Mouse (Mus musculus): ENCODE results near the gene Pitpnm1. TPM values are rescaled to one million over a fixed set of nuclear protein-coding genes. Genes with fewer than 3 reads are reported as not detected.
"Not testable (repeated sequence)": the region's sequence is repeated elsewhere in the genome, so short reads cannot be mapped to it uniquely, and the experiment has no call there.

Pitpnm1 gene
- polyA plus RNA-seq, 1 experiment from 2014 or later = 12.9 TPM

DNA sequence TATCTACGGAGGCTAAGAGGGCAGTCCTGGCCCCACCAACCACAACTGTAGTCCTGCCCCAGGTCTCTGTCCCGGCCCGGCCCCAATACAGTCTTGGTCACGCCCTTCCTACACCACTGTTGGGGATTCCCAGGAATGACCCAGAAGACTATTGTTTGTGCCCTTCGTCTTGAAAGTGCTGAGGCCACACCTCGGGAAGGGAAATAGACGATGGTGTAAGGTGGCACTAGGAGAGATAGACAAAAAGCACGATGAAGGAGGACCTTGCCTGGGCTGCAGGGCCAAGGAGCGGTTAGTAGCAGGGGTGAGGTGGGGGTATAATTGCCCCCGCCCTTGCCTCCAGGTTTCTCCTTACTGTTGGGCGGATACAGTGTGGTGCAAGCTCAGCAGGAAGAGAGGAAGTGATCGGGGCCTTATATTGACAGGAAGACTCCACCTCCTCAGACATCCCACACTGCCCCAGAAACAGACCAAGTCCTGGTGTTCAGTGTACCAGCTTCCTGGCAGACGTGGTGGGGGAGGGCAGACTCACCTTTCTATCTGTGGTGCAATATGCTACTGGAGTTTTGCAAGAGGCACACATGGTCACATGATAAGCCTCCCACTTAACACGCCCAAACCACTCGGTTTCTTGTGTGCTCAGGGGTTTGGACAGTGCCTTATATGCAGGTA, 40.6 kb upstream of the Pitpnm1 start, which contains the start of gene Gstp3:
Gstp3 (minus strand) TSS at position 501 of the 672 bp plus-strand sequence.
- H3K9me3 ChIP-seq = no peaks in the 10 kb centered on the region
- H3K4me1 ChIP-seq = no peaks in the 10 kb centered on the region
- no peak within 1 kb of the TSS for H3K4me3 ChIP-seq (replicated peaks)
- no peaks in the 10 kb centered on the region for H3K27me3 ChIP-seq (replicated peaks)
- no peak within 1 kb of the TSS for H3K4me2 ChIP-seq
- no peaks in the 10 kb centered on the region for H3K36me3 ChIP-seq
- H3K27ac ChIP-seq = no peak within 1 kb of the TSS
- WGBS = 62% methylated on average over 15 of the region's 15 CpGs
- peak; percentile 87 for ATAC-seq (ENCODE audit: insufficient read depth, low FRiP score, low read depth)
- H3K9ac ChIP-seq = no peak within 1 kb of the TSS

DNA sequence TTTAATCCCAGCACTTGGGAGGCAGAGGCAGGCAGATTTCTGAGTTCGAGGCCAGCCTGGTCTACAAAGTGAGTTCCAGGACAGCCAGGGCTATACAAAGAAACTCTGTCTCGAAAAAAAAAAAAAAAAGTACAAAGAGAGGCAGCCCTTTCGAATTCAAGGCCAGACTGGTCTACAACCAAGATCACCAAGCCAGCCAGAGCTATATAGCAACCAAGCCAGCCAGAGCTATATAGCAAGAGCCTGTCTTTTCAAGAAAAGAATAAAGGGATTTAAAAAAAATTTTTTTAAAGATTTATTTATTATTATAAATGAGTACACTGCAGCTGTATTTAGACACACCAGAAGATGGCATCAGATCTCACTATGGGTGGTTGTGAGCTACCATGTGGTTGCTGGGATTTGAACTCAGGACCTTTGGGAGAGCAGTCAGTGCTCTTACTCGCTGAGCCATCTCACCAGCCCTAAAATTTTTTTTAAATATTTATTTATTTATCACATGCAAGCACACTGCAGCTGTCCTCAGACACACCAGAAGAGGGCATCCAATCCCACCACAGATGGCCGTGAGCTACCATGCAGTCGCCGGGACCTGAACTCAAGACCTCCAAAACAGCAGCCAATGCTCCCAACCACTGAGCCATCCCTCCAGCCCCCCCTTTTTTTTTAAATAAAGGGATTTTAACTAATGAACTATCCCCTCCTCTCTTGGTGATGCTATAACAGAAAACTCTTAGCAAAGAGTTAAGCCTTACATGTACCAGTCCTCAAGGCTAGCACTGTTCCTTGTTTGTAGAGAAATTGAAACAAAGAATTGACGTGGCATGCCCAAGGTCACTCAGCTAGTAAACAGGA, 39.5 kb upstream of the Pitpnm1 start:
- not testable (repeated sequence) for H3K36me3 ChIP-seq; H3K27ac ChIP-seq; H3K9ac ChIP-seq; H3K9me3 ChIP-seq; H3K4me1 ChIP-seq; H3K4me3 ChIP-seq (replicated peaks); H3K4me2 ChIP-seq; ATAC-seq (ENCODE audit: insufficient read depth, low FRiP score, low read depth); H3K27me3 ChIP-seq (replicated peaks)
- WGBS = 85% methylated on average over 8 of the region's 8 CpGs

GRCm38 (mm10) chr19:4060899-4061465, 38.8 kb upstream of the Pitpnm1 start:
- no peaks in the 10 kb centered on the region for H3K4me1 ChIP-seq
- no peak overlapping the region for H3K27ac ChIP-seq
- no peak overlapping the region for H3K4me2 ChIP-seq
- ATAC-seq (ENCODE audit: insufficient read depth, low FRiP score, low read depth) = no peak
- H3K4me3 ChIP-seq (replicated peaks) = no peak overlapping the region
- 89% methylated on average over 6 of the region's 6 CpGs for WGBS
- H3K9me3 ChIP-seq = no peaks in the 10 kb centered on the region
- H3K9ac ChIP-seq = no peak overlapping the region
- no peaks in the 10 kb centered on the region for H3K36me3 ChIP-seq
- no peaks in the 10 kb centered on the region for H3K27me3 ChIP-seq (replicated peaks)

DNA sequence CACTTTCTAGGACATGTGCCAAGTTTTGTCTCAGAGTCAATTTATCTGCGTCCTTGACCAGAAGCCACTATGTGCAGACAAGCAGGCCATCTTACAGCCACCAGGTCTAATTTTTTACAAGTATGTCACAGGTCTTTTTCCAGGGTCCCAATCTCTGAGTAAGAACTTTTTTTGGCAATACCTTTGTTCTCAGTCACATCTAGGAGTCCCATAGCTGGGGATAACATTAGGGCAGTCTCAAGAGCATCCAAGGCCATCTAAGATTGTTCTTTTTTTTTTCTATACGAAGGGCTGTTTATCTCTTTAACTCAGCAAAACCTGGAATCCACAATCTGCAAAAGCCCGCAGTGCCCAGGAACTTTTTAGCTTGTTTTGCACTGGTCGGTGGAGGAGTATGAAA, 36.4 kb upstream of the Pitpnm1 start:
- not testable (repeated sequence) for H3K36me3 ChIP-seq; H3K9me3 ChIP-seq; H3K4me1 ChIP-seq; H3K27me3 ChIP-seq (replicated peaks); H3K9ac ChIP-seq; ATAC-seq (ENCODE audit: insufficient read depth, low FRiP score, low read depth); H3K4me3 ChIP-seq (replicated peaks); H3K27ac ChIP-seq; H3K4me2 ChIP-seq
- 43% methylated on average over 4 of the region's 4 CpGs for WGBS

GRCm38 (mm10) chr19:4064501-4064900, 35.3 kb upstream of the Pitpnm1 start:
- not testable (repeated sequence) for H3K4me2 ChIP-seq; H3K9me3 ChIP-seq; H3K9ac ChIP-seq; H3K4me3 ChIP-seq (replicated peaks); ATAC-seq (ENCODE audit: insufficient read depth, low FRiP score, low read depth); H3K27me3 ChIP-seq (replicated peaks); H3K36me3 ChIP-seq; H3K27ac ChIP-seq; H3K4me1 ChIP-seq
- WGBS = 2% methylated on average over 6 of the region's 11 CpGs

DNA sequence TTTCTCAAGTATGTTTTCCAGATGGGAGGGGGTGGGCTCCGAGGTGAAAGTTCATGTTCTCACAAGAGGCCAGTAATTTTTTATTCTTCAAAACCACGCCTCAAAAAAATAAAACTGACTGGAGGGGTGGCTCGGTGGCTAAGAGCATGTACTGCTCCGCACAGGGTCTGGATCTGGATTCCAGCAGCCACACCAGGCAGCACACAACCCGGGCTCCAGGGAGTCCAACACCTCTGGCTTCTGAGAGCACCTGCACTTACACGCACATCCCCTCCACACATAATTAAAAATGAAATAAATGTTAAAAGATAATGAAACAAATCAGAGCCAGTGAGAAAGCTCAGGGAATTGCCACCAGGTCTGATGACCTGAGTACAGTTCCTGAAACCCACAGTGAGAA, 33.5 kb upstream of the Pitpnm1 start:
- ATAC-seq (ENCODE audit: insufficient read depth, low FRiP score, low read depth) = no peak
- Histone ChIP-seq H3K4me2 (no peak overlapping the region), H3K27ac (no peak overlapping the region), H3K27me3 (replicated peaks) (no peaks in the 10 kb centered on the region), H3K9me3 (no peaks in the 10 kb centered on the region), H3K4me1 (0 out of 2 replicates have a peak, but pooled peaks cover 2% of the 10 kb centered on the region), H3K4me3 (replicated peaks) (no peak overlapping the region), H3K36me3 (no peaks in the 10 kb centered on the region), H3K9ac (no peak overlapping the region)
- WGBS = 75% methylated on average over 6 of the region's 6 CpGs

DNA sequence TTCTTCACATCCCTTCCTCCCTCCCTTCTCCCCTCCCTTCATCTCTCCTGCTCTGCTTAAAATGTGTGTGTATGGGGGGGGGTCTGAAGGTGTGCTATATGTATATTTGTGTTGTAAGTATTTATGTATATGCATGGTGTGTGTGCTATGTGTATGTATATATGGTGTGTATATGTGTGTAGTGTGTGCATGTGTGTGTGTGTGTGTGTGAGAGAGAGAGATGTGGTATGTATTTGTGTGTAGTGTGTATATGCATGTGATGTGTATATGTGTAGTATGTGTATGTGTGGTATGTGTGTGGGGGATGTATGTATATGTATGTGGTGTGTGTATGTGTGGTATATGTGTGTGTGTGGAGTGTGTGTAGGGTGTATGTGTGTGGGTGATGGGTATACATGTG, 32.9 kb upstream of the Pitpnm1 start:
- Histone ChIP-seq H3K27me3 (replicated peaks) (no peaks in the 10 kb centered on the region), H3K9ac (no peak overlapping the region), H3K9me3 (no peaks in the 10 kb centered on the region), H3K36me3 (no peaks in the 10 kb centered on the region), H3K4me1 (0 out of 2 replicates have a peak, but pooled peaks cover 2% of the 10 kb centered on the region), H3K4me3 (replicated peaks) (no peak overlapping the region), H3K27ac (no peak overlapping the region), H3K4me2 (no peak overlapping the region)
- no peak for ATAC-seq (ENCODE audit: insufficient read depth, low FRiP score, low read depth)

DNA sequence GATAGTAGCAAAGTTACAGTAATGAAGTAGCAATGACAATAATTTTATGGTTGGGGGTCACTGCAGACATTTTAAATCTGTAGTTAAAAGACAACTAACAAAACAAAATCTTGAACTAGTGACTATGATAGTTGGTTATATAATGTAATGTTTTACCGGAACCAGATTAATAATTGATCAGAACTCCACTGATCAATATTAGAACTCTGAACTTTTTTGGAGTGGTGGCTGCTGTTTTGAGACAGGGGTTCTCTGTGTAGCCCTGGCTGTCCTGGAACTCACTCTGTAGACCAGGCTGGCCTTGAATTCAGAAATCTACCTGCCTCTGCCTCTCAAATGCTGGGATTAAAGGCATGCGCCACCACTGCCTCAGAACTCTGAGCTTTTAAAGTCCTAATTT, 31.6 kb upstream of the Pitpnm1 start:
- not testable (repeated sequence) for H3K9me3 ChIP-seq; H3K4me2 ChIP-seq; H3K9ac ChIP-seq; H3K27me3 ChIP-seq (replicated peaks); H3K27ac ChIP-seq; H3K36me3 ChIP-seq; ATAC-seq (ENCODE audit: insufficient read depth, low FRiP score, low read depth); H3K4me1 ChIP-seq; H3K4me3 ChIP-seq (replicated peaks)
- WGBS = 80% methylated on average over 2 of the region's 2 CpGs

DNA sequence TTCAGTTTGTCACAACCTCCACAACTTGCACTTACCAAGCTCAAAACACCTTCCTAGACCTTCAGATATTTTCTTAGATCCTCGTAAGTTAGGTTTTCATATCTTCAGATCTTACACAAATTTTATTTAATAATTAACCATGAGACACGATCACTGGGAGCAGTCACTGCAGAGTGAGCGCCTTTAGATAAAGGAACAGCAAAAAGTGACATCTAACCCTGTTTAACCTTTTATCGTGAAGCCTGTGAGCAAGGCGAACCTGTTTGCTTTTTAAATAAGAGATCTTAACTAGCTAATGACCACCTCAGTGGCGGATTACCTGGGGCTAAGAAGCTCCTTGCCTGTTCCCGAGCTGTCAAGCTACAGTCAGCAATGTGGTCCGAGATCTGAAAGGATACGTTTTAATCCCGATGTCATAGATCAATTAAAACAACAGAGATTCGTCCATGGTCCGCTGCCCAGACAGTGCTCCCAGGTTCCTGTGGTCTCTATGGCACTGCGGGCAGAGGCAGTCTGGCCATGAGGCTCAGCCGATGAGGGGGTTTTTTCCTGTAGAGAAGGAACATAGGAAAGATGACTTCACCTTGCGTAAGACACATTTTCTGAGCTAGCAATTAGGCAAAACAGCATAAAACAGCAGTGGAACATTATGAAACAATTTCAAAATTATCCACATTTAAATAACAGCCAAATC, 30.9 kb upstream of the Pitpnm1 start:
- H3K27me3 ChIP-seq (replicated peaks) = no peaks in the 10 kb centered on the region
- no peak overlapping the region for H3K4me3 ChIP-seq (replicated peaks)
- no peak overlapping the region for H3K27ac ChIP-seq
- 0 out of 2 replicates have a peak, but pooled peaks cover 2% of the 10 kb centered on the region for H3K4me1 ChIP-seq
- no peaks in the 10 kb centered on the region for H3K36me3 ChIP-seq
- H3K4me2 ChIP-seq = no peak overlapping the region
- ATAC-seq (ENCODE audit: insufficient read depth, low FRiP score, low read depth) = no peak
- no peak overlapping the region for H3K9ac ChIP-seq
- WGBS = 54% methylated on average over 15 of the region's 15 CpGs
- no peaks in the 10 kb centered on the region for H3K9me3 ChIP-seq

- H3K9ac ChIP-seq = no peak overlapping the region
- no peak for ATAC-seq (ENCODE audit: insufficient read depth, low FRiP score, low read depth)
- WGBS = 62% methylated on average over 15 of the region's 15 CpGs
- no peak overlapping the region for H3K4me2 ChIP-seq
- no peak overlapping the region for H3K4me3 ChIP-seq (replicated peaks)
- H3K36me3 ChIP-seq = no peaks in the 10 kb centered on the region
- 0 out of 2 replicates have a peak, but pooled peaks cover 2% of the 10 kb centered on the region for H3K4me1 ChIP-seq
- H3K9me3 ChIP-seq = no peaks in the 10 kb centered on the region
- no peaks in the 10 kb centered on the region for H3K27me3 ChIP-seq (replicated peaks)
- H3K27ac ChIP-seq = no peak overlapping the region
Measured at GRCm38 (mm10) chr19:4070311-4070710, 29.5 kb upstream of the Pitpnm1 start.

- Histone ChIP-seq H3K4me2 (no peak overlapping the region), H3K4me1 (0 out of 2 replicates have a peak, but pooled peaks cover 2% of the 10 kb centered on the region), H3K27ac (no peak overlapping the region), H3K9me3 (no peaks in the 10 kb centered on the region), H3K27me3 (replicated peaks) (no peaks in the 10 kb centered on the region), H3K4me3 (replicated peaks) (no peak overlapping the region), H3K36me3 (no peaks in the 10 kb centered on the region), H3K9ac (no peak overlapping the region)
- 77% methylated on average over 8 of the region's 8 CpGs for WGBS
- no peak for ATAC-seq (ENCODE audit: insufficient read depth, low FRiP score, low read depth)
Measured at GRCm38 (mm10) chr19:4070756-4071155, 29.0 kb upstream of the Pitpnm1 start.
